Mouse (Mus musculus): ENCODE measurements around the gene Pax4. TPM values are rescaled to one million over a fixed set of nuclear protein-coding genes. Genes with fewer than 3 reads are reported as not detected.

The Pax4 gene
- total RNA-seq, 2 experiments from 2014 or later, result not detected

DNA sequence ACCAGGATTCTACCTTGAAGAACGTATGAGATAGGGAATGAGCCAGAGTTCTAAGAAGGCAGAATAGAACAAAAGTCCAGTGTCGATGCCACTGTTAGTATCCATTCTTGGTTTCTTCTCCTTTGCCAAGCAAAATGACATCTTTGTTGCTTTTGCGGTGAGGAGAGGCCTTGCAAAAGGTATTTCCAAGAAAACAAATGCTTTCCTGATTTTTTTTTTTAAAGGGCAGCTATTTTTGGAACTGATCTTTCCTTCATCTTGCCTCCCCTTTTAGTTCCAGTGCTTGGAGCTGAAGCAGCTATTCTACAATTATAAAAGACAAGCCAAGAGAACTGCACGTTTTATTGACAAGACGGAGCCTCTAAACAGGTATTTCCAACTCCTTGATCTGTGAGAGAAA, 25.7 kb upstream of the Pax4 start, which contains the start of gene Snd1:
Snd1 (plus strand) TSS at position 301 of the 400 bp plus-strand sequence.
- Histone ChIP-seq H3K4me3 (no peak within 1 kb of the TSS), H3K27ac (no peak within 1 kb of the TSS)
- intact Hi-C loops (cut with DNase I), result loop anchor here (5.0 kb wide), 1 partner anchor 213 kb away; no protein-coding TSS in a partner anchor
- no peak for DNase-seq (ENCODE audit: extremely low spot score in 1 of 2, low spot score in 2 of 2)
- TF ChIP-seq CTCF (IDR thresholded peaks at IDR 0.05), result no peak

DNA sequence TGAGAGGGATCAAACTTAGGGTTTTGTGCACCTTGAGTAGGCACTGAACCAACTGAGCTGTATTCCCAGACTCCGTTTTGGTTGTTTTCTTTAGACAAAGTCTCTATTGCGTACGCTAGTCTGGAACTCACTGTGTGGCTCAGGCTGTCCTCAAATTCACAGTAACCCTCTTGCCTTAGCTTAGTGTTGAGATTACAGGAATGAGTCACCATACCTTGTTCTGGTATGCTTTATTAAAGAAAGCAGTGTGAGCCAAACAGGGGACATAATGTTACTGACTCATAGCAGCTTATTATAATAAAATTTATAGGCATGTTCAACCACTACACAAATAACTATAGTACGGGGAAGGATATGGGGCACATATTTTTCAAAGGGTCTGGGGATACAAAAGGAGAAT, 25.1 kb upstream of the Pax4 start:
- no peak overlapping the region for H3K4me3 ChIP-seq
- H3K27ac ChIP-seq, result no peak overlapping the region
- DNase-seq (ENCODE audit: extremely low spot score in 1 of 2, low spot score in 2 of 2), result no peak
- intact Hi-C loops (cut with DNase I), result no loop called here
- TF ChIP-seq CTCF (IDR thresholded peaks at IDR 0.05), result no peak

DNA sequence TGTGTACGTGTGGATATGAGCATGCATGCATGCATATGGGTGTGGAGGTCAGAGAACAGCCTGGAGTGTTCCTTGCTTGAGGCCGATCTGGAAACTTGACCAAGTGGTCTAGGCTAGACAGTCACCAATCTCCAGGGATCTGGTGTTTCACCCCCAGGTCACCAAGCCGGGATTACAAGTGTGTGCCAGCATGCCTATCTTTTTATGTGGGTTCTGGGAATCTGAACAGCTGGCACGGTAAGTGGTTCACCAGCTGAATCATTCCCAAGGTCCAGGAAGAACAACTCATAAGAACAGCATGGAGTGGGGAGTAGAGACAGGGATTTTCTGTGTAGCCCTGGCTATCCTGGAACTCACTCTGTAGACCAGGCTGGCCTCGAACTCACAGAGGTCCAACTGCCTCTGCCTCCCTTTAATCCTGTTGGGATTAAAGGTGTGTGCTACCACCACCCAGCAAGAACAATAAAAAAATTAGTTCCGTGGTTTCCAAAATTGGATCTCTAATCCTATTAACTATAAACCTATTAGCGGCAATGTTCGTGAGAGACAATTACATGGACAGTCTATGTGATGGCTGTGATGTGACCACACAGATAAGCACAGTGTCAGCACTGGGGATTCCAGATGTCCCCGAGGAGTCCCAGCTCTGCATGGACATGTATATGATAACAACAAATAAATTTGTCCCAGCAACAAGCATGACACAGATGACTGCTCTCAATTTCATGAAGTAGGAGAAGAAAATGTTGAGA, 22.3 kb upstream of the Pax4 start:
- TF ChIP-seq CTCF (IDR thresholded peaks at IDR 0.05), result no peak
- no peak overlapping the region for H3K27ac ChIP-seq
- H3K4me3 ChIP-seq, result no peak overlapping the region
- intact Hi-C loops (cut with DNase I), result no loop called here
- no peak for DNase-seq (ENCODE audit: extremely low spot score in 1 of 2, low spot score in 2 of 2)

DNA sequence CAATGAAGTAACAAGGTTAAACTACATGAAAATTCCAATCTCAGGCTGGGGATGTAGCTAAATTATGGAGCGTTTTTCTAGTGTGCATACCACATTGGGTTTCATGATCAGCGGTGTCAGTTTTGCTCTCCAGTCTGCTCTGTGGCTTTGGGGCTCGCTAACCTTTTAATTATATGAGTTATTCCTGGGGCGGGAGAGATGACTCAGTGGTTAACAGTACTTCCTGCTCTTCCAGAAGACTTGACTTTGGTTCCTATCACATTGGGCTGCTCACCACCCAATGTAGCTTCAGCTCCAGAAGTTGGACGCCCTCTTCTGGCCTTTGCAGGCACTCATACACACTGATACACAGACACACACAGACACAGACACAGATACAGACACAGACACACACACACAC, 21.5 kb upstream of the Pax4 start:
- Histone ChIP-seq H3K27ac (no peak overlapping the region), H3K4me3 (no peak overlapping the region)
- no peak for DNase-seq (ENCODE audit: extremely low spot score in 1 of 2, low spot score in 2 of 2)
- intact Hi-C loops (cut with DNase I), result no loop called here
- TF ChIP-seq CTCF (IDR thresholded peaks at IDR 0.05), result no peak

DNA sequence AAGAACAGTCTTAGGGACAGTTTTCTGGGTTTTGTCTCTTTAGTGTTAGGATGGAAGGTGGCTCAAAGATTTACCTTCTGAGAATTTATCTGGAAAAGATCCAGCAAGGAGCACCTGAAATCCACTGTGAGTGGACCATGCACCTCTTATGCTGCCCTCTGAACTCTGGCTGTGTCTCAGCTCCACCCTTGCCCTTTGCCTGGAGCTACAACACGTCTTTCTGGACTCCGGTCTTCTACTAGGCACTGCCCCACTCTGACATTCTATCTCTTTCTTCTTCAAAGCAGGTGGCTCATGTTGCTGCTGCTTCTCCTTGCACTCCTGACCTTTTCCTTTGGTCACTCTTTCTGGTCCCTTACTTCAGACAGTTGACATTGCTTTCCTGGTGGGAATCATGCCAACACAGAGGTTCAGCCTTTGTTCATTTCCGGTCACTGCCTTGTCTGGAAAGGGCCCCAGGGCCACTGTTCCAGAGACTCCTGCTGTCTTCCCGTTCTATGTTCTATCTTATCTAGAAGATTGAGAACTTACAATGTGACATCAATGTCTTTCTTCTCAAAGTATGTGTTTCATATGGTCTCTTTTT, 21.0 kb upstream of the Pax4 start:
- Histone ChIP-seq H3K4me3 (no peak overlapping the region), H3K27ac (no peak overlapping the region)
- intact Hi-C loops (cut with DNase I), result no loop called here
- no peak for DNase-seq (ENCODE audit: extremely low spot score in 1 of 2, low spot score in 2 of 2)
- no peak for TF ChIP-seq CTCF (IDR thresholded peaks at IDR 0.05)

DNA sequence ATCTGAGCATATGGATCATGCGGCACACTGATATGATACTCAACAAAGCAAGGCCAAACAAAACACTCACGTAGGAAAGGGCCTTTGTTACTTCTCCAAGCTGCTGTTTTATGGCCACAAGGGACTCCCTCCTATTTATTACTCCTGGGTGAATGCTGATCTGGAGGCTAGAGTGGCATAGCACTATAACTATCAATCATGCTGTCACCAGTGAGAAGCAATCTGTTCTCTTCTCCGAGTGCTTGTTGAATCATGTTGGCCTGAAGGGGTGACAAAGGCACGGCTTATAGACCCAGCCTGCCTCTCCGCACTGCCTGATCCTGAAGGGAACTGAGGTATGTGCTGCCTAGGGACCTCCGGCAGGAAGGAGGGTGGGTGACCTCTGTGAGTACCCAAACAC, 15.5 kb upstream of the Pax4 start:
- intact Hi-C loops (cut with DNase I), result no loop called here
- Histone ChIP-seq H3K4me3 (no peak overlapping the region), H3K27ac (no peak overlapping the region)
- no peak for TF ChIP-seq CTCF (IDR thresholded peaks at IDR 0.05)
- no peak for DNase-seq (ENCODE audit: extremely low spot score in 1 of 2, low spot score in 2 of 2)

DNA sequence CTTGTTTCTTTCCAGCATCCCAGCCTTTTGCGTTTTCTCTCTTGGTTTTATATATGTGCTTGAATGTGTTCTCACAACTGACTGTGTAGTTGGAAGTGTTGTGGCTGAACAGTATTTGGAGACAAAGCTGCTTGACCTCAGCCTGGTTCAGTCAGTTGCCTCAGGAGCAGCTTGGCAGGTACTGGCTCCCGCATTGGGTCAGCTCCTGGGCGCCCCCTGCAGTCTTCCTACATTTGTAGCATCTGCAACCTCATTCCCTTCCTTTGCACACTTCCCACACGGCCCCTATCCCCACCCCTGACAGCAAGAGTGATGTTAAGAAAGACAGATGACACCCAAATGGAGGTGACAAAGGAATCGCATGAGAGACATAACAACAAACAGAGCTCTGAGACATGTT, 11.4 kb upstream of the Pax4 start:
- DNase-seq (ENCODE audit: extremely low spot score in 1 of 2, low spot score in 2 of 2), result peak; percentile 34 to 69
- Histone ChIP-seq H3K4me3 (no peak overlapping the region), H3K27ac (no peak overlapping the region)
- TF ChIP-seq CTCF (IDR thresholded peaks at IDR 0.05), result peak; percentile 72
- intact Hi-C loops (cut with DNase I), result loop anchor here (2.0 kb wide), 1 partner anchor 122 kb away; no protein-coding TSS in a partner anchor

DNA sequence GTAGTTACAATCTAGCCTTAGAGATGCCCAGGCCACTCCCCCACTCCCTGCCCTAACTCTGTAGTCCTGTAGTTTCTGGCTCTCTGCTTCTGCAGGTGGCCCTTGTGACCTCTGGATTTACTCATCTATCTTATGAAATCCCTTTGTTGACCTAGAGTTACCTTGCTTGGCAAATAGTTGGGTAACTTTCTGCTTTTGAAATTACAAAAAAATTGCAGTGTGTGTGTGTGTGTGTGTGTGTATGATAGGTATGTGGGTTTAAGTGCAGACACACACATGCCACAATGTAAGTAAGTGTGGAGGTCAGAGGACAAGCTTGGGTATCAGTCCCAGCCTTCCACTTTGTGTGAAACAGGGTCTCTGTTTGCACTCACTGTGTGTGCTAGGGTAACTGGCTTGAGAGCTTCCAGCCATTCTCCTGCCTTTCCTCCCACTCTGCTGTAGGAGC, 10.1 kb upstream of the Pax4 start:
- H3K4me3 ChIP-seq, result no peak overlapping the region

DNA sequence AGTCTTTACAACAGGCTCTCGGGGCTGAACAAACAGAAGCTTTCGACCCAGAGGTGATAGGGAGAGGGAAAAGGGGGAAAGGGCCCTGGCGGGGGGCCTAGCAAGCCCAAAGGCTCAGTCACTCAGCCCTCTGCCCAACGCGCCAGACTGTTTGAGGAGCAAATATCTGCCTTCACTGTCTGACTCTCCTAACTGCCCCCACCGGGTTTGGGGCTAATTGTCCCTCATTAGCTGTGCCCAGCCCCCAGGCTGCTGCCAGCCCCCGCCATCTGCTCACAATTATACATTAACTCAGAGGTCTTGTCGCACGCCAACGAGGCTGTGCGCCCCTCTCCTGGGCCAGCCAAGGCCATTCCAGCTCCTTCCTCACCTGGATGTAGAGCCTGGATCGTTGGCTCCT, 1.8 kb upstream of the Pax4 start:
- TF ChIP-seq CTCF (IDR thresholded peaks at IDR 0.05), result no peak
- H3K27ac ChIP-seq, result no peak overlapping the region
- intact Hi-C loops (cut with DNase I), result no loop called here
- no peak for DNase-seq (ENCODE audit: extremely low spot score in 1 of 2, low spot score in 2 of 2)
- no peak overlapping the region for H3K4me3 ChIP-seq

More for the DNA sequence above, 10.1 kb upstream of the Pax4 start:
- no peak for DNase-seq (ENCODE audit: extremely low spot score in 1 of 2, low spot score in 2 of 2)
- no peak for TF ChIP-seq CTCF (IDR thresholded peaks at IDR 0.05)
- intact Hi-C loops (cut with DNase I), result no loop called here
- H3K27ac ChIP-seq, result no peak overlapping the region

DNA sequence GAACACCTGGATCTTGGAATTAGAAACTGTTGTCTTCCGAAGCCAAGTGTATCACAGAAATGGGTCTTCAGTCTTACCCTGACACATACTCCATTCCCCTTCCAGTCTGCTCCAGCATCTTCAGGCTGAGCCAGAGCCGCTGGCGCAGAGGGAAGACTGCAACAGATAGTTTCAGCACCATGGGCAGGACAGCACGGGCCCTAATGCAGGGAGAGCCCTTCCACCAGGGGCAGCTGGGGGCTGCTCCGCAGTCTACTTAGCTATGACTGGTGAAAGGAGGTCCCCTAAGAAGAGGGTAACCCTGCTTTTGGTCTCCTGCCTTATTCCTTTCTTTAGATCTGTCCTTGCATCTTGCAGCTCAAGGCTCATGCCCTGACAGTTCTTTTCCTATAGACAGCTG, 1.3 kb upstream of the Pax4 start:
- TF ChIP-seq CTCF (IDR thresholded peaks at IDR 0.05), result no peak
- DNase-seq (ENCODE audit: extremely low spot score in 1 of 2, low spot score in 2 of 2), result no peak
- Histone ChIP-seq H3K4me3 (no peak overlapping the region), H3K27ac (no peak overlapping the region)
- intact Hi-C loops (cut with DNase I), result no loop called here

DNA sequence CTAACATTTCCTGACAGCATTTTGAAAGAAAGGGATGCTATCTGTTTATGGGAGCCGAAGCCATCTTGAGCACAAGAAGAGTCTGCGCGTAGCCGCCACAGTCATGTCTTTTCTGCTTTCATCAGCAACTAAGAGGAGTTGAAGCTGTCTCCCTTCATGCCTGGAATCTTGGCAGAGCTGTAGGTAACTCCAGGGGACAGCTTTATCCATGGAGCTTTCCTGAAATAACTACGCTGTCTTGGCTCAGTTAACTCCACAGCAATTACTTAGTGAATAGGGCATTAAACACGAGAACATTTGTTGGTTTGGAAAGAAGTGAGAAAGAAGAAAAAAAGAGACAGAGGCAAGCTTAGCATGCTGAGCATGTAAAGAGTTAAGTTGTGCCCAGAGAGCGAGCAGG, 1.2 kb downstream of the Pax4 start:
- Histone ChIP-seq H3K4me3 (no peak overlapping the region), H3K27ac (no peak overlapping the region)
- intact Hi-C loops (cut with DNase I), result no loop called here
- DNase-seq (ENCODE audit: extremely low spot score in 1 of 2, low spot score in 2 of 2), result no peak
- no peak for TF ChIP-seq CTCF (IDR thresholded peaks at IDR 0.05)

DNA sequence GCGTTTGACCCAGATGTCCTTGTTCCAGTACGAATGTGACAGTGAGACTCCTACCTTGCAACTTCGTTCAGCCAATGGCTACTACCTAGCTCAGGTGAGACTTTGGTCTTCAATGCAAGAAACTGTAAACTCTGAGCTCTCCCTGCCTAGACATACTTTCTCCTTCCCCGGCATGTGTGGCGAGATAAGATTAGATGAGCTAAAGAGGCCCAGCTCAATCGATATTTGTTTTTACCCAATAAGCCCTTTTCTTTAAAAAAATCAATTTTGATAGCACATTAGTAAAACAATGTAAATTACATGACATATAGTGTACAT, 17.7 kb downstream of the Pax4 start:
- H3K4me3 ChIP-seq, result no peak overlapping the region
- H3K27ac ChIP-seq, result no peak overlapping the region
- DNase-seq (ENCODE audit: extremely low spot score in 1 of 2, low spot score in 2 of 2), result no peak
- TF ChIP-seq CTCF (IDR thresholded peaks at IDR 0.05), result no peak
- intact Hi-C loops (cut with DNase I), result no loop called here
